Mouse (Mus musculus) cerebellum, adult 2 months (tissue): ENCODE measurements around the gene Lmo1.

Experiments
- CTCF ChIP-seq: fragments of 200-500 bp; IDR thresholded peaks from 2 replicates; pipeline ENCODE4 v1.5.1; 2011; ENCODE audit warnings: low read depth, mild to moderate bottlenecking, control low read depth, low read length, moderate library complexity, borderline replicate concordance; ENCODE audit not compliant: insufficient read depth
- POLR2A ChIP-seq: fragments of 200-500 bp; IDR thresholded peaks from 2 replicates; pipeline ENCODE4 v1.6.1; 2011; ENCODE audit warnings: low read length, control low read depth, borderline replicate concordance; ENCODE audit not compliant: insufficient read depth

DNA sequence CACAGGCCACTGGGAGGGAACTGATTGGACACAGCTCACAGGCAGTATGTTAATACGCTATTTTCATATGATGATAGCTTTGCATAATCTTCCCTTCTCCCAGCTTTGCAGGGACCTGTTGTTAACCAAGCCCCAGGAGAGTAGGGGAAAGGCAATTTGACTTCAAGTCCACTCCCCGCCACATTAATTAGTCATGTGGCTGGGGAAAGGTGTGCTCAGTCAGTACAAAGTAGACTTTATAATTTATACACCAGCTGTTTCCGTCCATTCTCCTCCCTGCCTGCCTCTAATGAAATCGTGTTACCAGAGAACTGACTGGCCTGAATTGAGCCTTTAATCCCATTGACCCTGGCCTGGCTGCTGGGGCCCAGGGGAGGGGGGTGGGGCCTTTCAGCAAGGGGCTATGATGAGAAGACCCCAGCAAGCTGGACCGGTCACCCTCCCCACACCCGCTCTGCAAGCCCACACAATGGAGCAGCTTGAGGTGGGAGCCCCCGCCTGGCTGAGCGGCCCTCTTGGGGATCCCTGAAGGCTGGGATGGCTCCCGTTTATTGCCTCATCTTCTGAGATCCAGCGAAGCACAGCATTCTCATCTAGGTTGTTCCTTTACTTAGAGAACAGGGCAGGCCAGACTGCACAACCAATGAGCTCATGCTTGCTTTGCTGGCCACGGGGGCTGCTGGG, 21.5 kb upstream of the Lmo1 start:
- TF ChIP-seq CTCF (no peak), POLR2A (no peak)
